Comparison of ENCODE assay signal across 29 mouse cellular contexts in genomic region chr8:12545236-12545635, GRCm38 (mm10). TPM values are rescaled to one million over a fixed set of nuclear protein-coding genes. Genes with fewer than 3 reads are reported as not detected.
"Had no signal": no experiment of that assay in that cellular context is flagged by ENCODE, and none has a peak within 500 bp of the region (broad histone marks: within the 10 kb centered on the region; RNA-seq: fewer than 3 reads in every experiment).

No protein-coding gene starts in this region.

- H3K4me1 ChIP-seq: liver, embryonic 13.5 days; stomach, embryonic 15.5 days had no signal

- DNase-seq: kidney, adult 9 months; kidney, postnatal 25 days; layer of hippocampus, postnatal 36 days; liver, embryonic 13.5 days; lung, adult 2 months; lung, postnatal 14 days; lung, postnatal 4 days; right cerebral cortex, adult 18-20 months; right cerebral cortex, postnatal 25 days; spleen, adult 18-20 months; thymus, postnatal 25 days had no signal

- H3K27ac ChIP-seq: left cerebral cortex, adult 2 months; liver, embryonic 13.5 days; midbrain, embryonic 12.5 days; neural tube, embryonic 12.5 days; neural tube, embryonic 15.5 days; stomach, embryonic 15.5 days had no signal

- H3K4me2 ChIP-seq: liver, embryonic 13.5 days; midbrain, embryonic 12.5 days; neural tube, embryonic 12.5 days; neural tube, embryonic 15.5 days; stomach, embryonic 15.5 days had no signal

- H3K9ac ChIP-seq: liver, embryonic 13.5 days; midbrain, embryonic 12.5 days; neural tube, embryonic 12.5 days; neural tube, embryonic 15.5 days; stomach, embryonic 15.5 days had no signal

- H3K36me3 ChIP-seq: liver, embryonic 13.5 days; midbrain, embryonic 12.5 days; neural tube, embryonic 12.5 days; neural tube, embryonic 15.5 days; stomach, embryonic 15.5 days had no signal

- H3K4me3 ChIP-seq: left cerebral cortex, adult 2 months; liver, embryonic 13.5 days; midbrain, embryonic 12.5 days; neural tube, embryonic 12.5 days; neural tube, embryonic 15.5 days; stomach, embryonic 15.5 days had no signal

- H3K9me3 ChIP-seq: liver, embryonic 13.5 days; midbrain, embryonic 12.5 days; neural tube, embryonic 12.5 days; neural tube, embryonic 15.5 days; stomach, embryonic 15.5 days had no signal

RNA-seq across cellular contexts. Expression of gene Spaca7, which starts 27.6 kb away (rescaled TPM):
- total RNA-seq: layer of hippocampus, adult 8-10 months; layer of hippocampus, postnatal 10 days; layer of hippocampus, postnatal 36 days; left cerebral cortex, adult 2 months; left cerebral cortex, postnatal 10 days; left cerebral cortex, postnatal 36 days; liver, adult 2 months; megakaryocyte progenitor cell, adult 5-6 weeks; megakaryocyte-erythroid progenitor cell, adult 5-6 weeks had no signal
- polyA plus RNA-seq: large intestine, adult 2 months; limb, embryonic 11.5 days; limb, embryonic 14.5 days; liver, adult 2 months; liver, embryonic 13.5 days; liver, embryonic 16.5 days; lung, adult 2 months; lung, embryonic 16.5 days; midbrain, embryonic 12.5 days; neural tube, embryonic 12.5 days; neural tube, embryonic 15.5 days; stomach, embryonic 15.5 days; thymus, postnatal 0 days had no signal
